Mouse (Mus musculus) heart, adult 2 months (tissue): ENCODE measurements around the gene Pter. TPM values are rescaled to one million over a fixed set of nuclear protein-coding genes. Genes with fewer than 3 reads are reported as not detected.

Experiments used
- DNase-seq, 2 experiments: peaks; one replicate each; pipeline ENCODE4 v3.0.0; 2021
- H3K27ac ChIP-seq: fragments of 200-600 bp; 2 replicates; pipeline ENCODE4 v1.8.1; 2022
- H3K27me3 ChIP-seq: fragments of 200-500 bp; 2 replicates; pipeline ENCODE4 v1.6.1; 2012; ENCODE audit warnings: mild to moderate bottlenecking, low read length, inconsistent platforms, mixed read lengths; ENCODE audit not compliant: control insufficient read depth, insufficient read depth
- H3K36me3 ChIP-seq: fragments of 200-500 bp; 2 replicates; pipeline ENCODE4 v1.6.1; 2012; ENCODE audit warnings: low read length, inconsistent platforms; ENCODE audit not compliant: control insufficient read depth, insufficient read depth
- H3K4me1 ChIP-seq: fragments of 200-500 bp; 2 replicates; pipeline ENCODE4 v1.6.1; 2011; ENCODE audit warnings: low read length; ENCODE audit not compliant: control insufficient read depth, insufficient read depth
- H3K4me3 ChIP-seq: fragments of 200-600 bp; 2 replicates; pipeline ENCODE4 v1.8.1; 2022
- H3K79me2 ChIP-seq: fragments of 200-500 bp; replicated peaks from 2 replicates; pipeline ENCODE4 v1.6.1; 2012; ENCODE audit warnings: mild to moderate bottlenecking, inconsistent platforms, low read length, moderate library complexity, mixed read lengths; ENCODE audit not compliant: control insufficient read depth, insufficient read depth
- H3K9ac ChIP-seq: fragments of 200-500 bp; 2 replicates; pipeline ENCODE4 v1.6.1; 2012; ENCODE audit warnings: low read depth, mild to moderate bottlenecking, control low read depth, inconsistent platforms, low read length, mixed read lengths
- CTCF ChIP-seq: fragments of 200-600 bp; IDR thresholded peaks from 2 replicates; pipeline ENCODE4 v1.8.1; 2022; ENCODE audit warnings: antibody characterized with exemption, mild to moderate bottlenecking, moderate library complexity
- EP300 ChIP-seq: fragments of 200-500 bp; IDR thresholded peaks from 2 replicates; pipeline ENCODE4 v1.6.1; 2011; ENCODE audit warnings: low read depth, low read length, control low read depth; ENCODE audit not compliant: insufficient read depth
- POLR2A ChIP-seq: fragments of 200-500 bp; IDR thresholded peaks from 2 replicates; pipeline ENCODE4 v1.6.1; 2011; ENCODE audit warnings: mild to moderate bottlenecking, low read depth, low read length, control low read depth; ENCODE audit not compliant: insufficient read depth
- WGBS: fragments of 180-500 bp; shearing (Covaris S2); methylation state at CpG from one replicate; pipeline ENCODE4 v1.1.7; 2018; 5-methylcytosine and 5-hydroxymethylcytosine counted together
- intact Hi-C: fragments of 180-260 bp; cut with DNase I; formaldehyde crosslinking; loops from one replicate; pipeline ENCODE4 v1.15.1; 2025
- polyA plus RNA-seq: library from polyadenylated mRNA; depleted of rRNA; stranded (reverse); fragments of >200 nt; gene quantifications from 2 replicates; pipeline ENCODE4 v1.2.3, GENCODE M21; 2012
- total RNA-seq, 2 experiments: library from RNA; stranded (reverse); gene quantifications; 2 replicates each; pipeline ENCODE4 v1.2.3; 2021

The Pter gene
- total and polyA plus RNA-seq, 3 experiments = 4.1 to 7.5 (median 7.0) TPM

- 73% methylated on average over 2 of the region's 2 CpGs for WGBS
- no peaks in the 10 kb centered on the region for H3K79me2 ChIP-seq
- DNase-seq = no peak
- TF ChIP-seq EP300 (no peak), CTCF (no peak), POLR2A (no peak)
- intact Hi-C loops = no loop called here
- H3K27me3 ChIP-seq = no peaks in the 10 kb centered on the region
- no peak overlapping the region for H3K9ac ChIP-seq
- H3K4me3 ChIP-seq = no peak overlapping the region
- H3K4me1 ChIP-seq = no peaks in the 10 kb centered on the region
- no peaks in the 10 kb centered on the region for H3K36me3 ChIP-seq
- no peak overlapping the region for H3K27ac ChIP-seq
Observed at GRCm38 (mm10) chr2:12938641-12939040, 14.8 kb downstream of the Pter start.

- H3K36me3 ChIP-seq = no peaks in the 10 kb centered on the region
- no peak overlapping the region for H3K4me3 ChIP-seq
- H3K79me2 ChIP-seq = no peaks in the 10 kb centered on the region
- intact Hi-C loops = no loop called here
- H3K4me1 ChIP-seq = no peaks in the 10 kb centered on the region
- H3K9ac ChIP-seq = no peak overlapping the region
- no peak overlapping the region for H3K27ac ChIP-seq
- TF ChIP-seq CTCF (no peak), EP300 (no peak), POLR2A (no peak)
- DNase-seq = no peak
- H3K27me3 ChIP-seq = no peaks in the 10 kb centered on the region
Observed at GRCm38 (mm10) chr2:12956703-12957424, 33.0 kb downstream of the Pter start.

GRCm38 (mm10) chr2:12970049-12970724 is 46.3 kb downstream of the Pter start:
- no peak for TF ChIP-seq EP300
- TF ChIP-seq POLR2A = no peak
- no peak for TF ChIP-seq CTCF
- intact Hi-C loops = no loop called here
- no peaks in the 10 kb centered on the region for H3K4me1 ChIP-seq
- H3K27ac ChIP-seq = no peak overlapping the region
- no peak for DNase-seq
- H3K79me2 ChIP-seq = no peaks in the 10 kb centered on the region
- no peak overlapping the region for H3K9ac ChIP-seq
- no peak overlapping the region for H3K4me3 ChIP-seq
- no peaks in the 10 kb centered on the region for H3K36me3 ChIP-seq
- H3K27me3 ChIP-seq = no peaks in the 10 kb centered on the region
- WGBS = 87% methylated on average over 12 of the region's 12 CpGs

- Histone ChIP-seq H3K27me3 (no peaks in the 10 kb centered on the region), H3K27ac (no peak overlapping the region), H3K4me3 (no peak overlapping the region), H3K4me1 (no peaks in the 10 kb centered on the region), H3K9ac (no peak overlapping the region), H3K36me3 (no peaks in the 10 kb centered on the region), H3K79me2 (no peaks in the 10 kb centered on the region)
- 86% methylated on average over 2 of the region's 2 CpGs for WGBS
- intact Hi-C loops = no loop called here
- TF ChIP-seq CTCF (no peak), EP300 (no peak), POLR2A (no peak)
- DNase-seq = no peak
Observed at GRCm38 (mm10) chr2:12973752-12974151, 49.9 kb downstream of the Pter start.

- Histone ChIP-seq H3K4me3 (no peak overlapping the region), H3K27me3 (no peaks in the 10 kb centered on the region), H3K79me2 (no peaks in the 10 kb centered on the region), H3K4me1 (no peaks in the 10 kb centered on the region), H3K27ac (no peak overlapping the region), H3K36me3 (no peaks in the 10 kb centered on the region), H3K9ac (no peak overlapping the region)
- no peak for TF ChIP-seq POLR2A
- TF ChIP-seq EP300 = no peak
- TF ChIP-seq CTCF = no peak
- no peak for DNase-seq
- 89% methylated on average over 7 of the region's 7 CpGs for WGBS
- intact Hi-C loops = no loop called here
Observed at GRCm38 (mm10) chr2:12977367-12977766, 53.5 kb downstream of the Pter start.

- TF ChIP-seq CTCF (no peak), POLR2A (no peak)
- H3K79me2 ChIP-seq = no peaks in the 10 kb centered on the region
- intact Hi-C loops = no loop called here
- 79% methylated on average over 4 of the region's 4 CpGs for WGBS
- no peak overlapping the region for H3K27ac ChIP-seq
- no peak overlapping the region for H3K4me3 ChIP-seq
- no peak for DNase-seq
- no peaks in the 10 kb centered on the region for H3K36me3 ChIP-seq
- no peaks in the 10 kb centered on the region for H3K27me3 ChIP-seq
- H3K4me1 ChIP-seq = no peaks in the 10 kb centered on the region
- no peak overlapping the region for H3K9ac ChIP-seq
Observed at GRCm38 (mm10) chr2:12978771-12979170, 54.9 kb downstream of the Pter start.
